Mouse (Mus musculus) neural tube, embryonic 14.5 days (tissue): Measurements from ENCODE around the gene Rpain. TPM values are rescaled to one million over a fixed set of nuclear protein-coding genes. Genes with fewer than 3 reads are reported as not detected.

Source experiments
- ATAC-seq: fragments of 200-750 bp; cut with Nextera tagmentation; 2 replicates; pipeline ENCODE4 v1.8.0; 2017; ENCODE audit warnings: low read depth, mild to moderate bottlenecking, moderate TSS enrichment, moderate library complexity
- H3K27ac ChIP-seq: fragments of 300-500 bp; sonication (generic); 2 replicates; pipeline ENCODE4 v1.5.1; 2014; ENCODE audit warnings: low read depth, mild to moderate bottlenecking, control low read depth, low read length, moderate library complexity, mixed read lengths
- H3K27me3 ChIP-seq: fragments of 300-500 bp; sonication (generic); 2 replicates; pipeline ENCODE4 v1.6.1; 2014; ENCODE audit warnings: low read length; ENCODE audit not compliant: control insufficient read depth, insufficient read depth
- H3K36me3 ChIP-seq: fragments of 300-500 bp; sonication (generic); 2 replicates; pipeline ENCODE4 v1.6.1; 2014; ENCODE audit warnings: low read length, mixed read lengths; ENCODE audit not compliant: control insufficient read depth, insufficient read depth
- H3K4me1 ChIP-seq: fragments of 300-500 bp; sonication (generic); 2 replicates; pipeline ENCODE4 v1.6.1; 2014; ENCODE audit warnings: low read length; ENCODE audit not compliant: control insufficient read depth, insufficient read depth
- H3K4me2 ChIP-seq: fragments of 300-500 bp; sonication (generic); 2 replicates; pipeline ENCODE4 v1.6.1; 2014; ENCODE audit warnings: mild to moderate bottlenecking, low read depth, low read length, control low read depth
- H3K4me3 ChIP-seq: fragments of 300-500 bp; sonication (generic); 2 replicates; pipeline ENCODE4 v1.5.1; 2014; ENCODE audit warnings: low read depth, low read length, control low read depth, mixed read lengths
- H3K9ac ChIP-seq: fragments of 300-500 bp; sonication (generic); replicated peaks from 2 replicates; pipeline ENCODE4 v1.6.1; 2014; ENCODE audit warnings: low read depth, mild to moderate bottlenecking, control low read depth, low read length, mixed read lengths
- H3K9me3 ChIP-seq: fragments of 300-500 bp; sonication (generic); 2 replicates; pipeline ENCODE4 v1.6.1; 2016; ENCODE audit warnings: low read length; ENCODE audit not compliant: control insufficient read depth
- WGBS: fragments of 180-500 bp; shearing (Covaris S2); extraction: QIAGEN DNeasy Blood & Tissue Kit; methylation state at CpG from one replicate; pipeline ENCODE4 v1.1.7; 2014; 5-methylcytosine and 5-hydroxymethylcytosine counted together
- polyA plus RNA-seq: library from polyadenylated mRNA; unstranded; fragments of >200 nt; fragmentation: Nextera tagmentation; extraction: Ambion mirVana; gene quantifications from 2 replicates; pipeline ENCODE4 v1.2.1, GENCODE M21; 2014

Gene Rpain
- polyA plus RNA-seq, 1 experiment from 2014 or later: 64.5 TPM

DNA sequence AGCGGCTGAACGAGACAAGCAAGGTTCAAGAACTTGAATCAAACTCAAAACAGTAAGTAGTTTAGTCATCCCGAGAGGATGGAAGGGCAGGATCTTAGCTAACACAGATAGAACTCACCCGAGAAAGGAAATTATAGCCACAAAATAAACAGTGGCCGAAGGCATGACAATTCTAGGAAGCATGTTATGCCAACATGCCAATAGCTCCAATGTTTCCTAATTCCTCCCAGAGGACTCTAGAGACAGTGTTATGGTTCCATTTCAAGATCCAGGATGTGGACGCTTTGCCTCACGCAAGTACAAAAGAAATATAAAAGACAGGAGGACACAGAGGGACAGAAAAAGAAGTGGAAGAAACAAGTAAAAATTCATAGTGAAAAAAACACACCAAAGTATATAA is 37.8 kb downstream of the Rpain start:
- WGBS: 92% methylated on average over 7 of the region's 7 CpGs
- H3K27ac ChIP-seq: no peak overlapping the region
- no peak overlapping the region for H3K4me3 ChIP-seq
- no peaks in the 10 kb centered on the region for H3K27me3 ChIP-seq
- H3K9me3 ChIP-seq: no peaks in the 10 kb centered on the region
- no peak for ATAC-seq
- H3K9ac ChIP-seq: no peak overlapping the region
- H3K4me1 ChIP-seq: peaks cover 8% of the 10 kb centered on the region; the same call in 1 of the 2 replicates
- no peak overlapping the region for H3K4me2 ChIP-seq
- peaks cover 28% of the 10 kb centered on the region for H3K36me3 ChIP-seq

DNA sequence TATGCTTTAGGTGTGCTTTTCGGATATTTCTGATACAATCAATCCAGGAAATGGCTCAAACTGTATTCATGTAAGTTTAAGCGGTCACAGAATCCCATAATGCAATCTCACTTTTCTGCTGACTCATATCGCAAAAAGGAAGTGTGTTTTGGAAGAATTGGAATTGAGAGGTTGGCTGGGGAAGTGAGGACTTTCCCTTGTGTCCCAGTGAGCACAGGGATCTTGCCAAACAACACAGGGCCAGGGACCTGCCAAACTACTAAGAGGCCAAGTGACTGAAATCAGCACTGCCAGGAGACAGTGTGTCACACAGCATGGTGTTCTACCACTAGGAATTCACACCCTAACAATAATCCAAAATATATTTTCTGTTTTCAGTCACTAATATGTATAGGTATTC is 38.3 kb downstream of the Rpain start:
- H3K27ac ChIP-seq: no peak overlapping the region
- no peak overlapping the region for H3K4me3 ChIP-seq
- peaks cover 3% of the 10 kb centered on the region; the same call in 1 of the 2 replicates for H3K4me1 ChIP-seq
- H3K9me3 ChIP-seq: no peaks in the 10 kb centered on the region
- no peak for ATAC-seq
- WGBS: 93% methylated on average over 3 of the region's 3 CpGs
- H3K4me2 ChIP-seq: no peak overlapping the region
- H3K27me3 ChIP-seq: no peaks in the 10 kb centered on the region
- peaks cover 28% of the 10 kb centered on the region for H3K36me3 ChIP-seq
- H3K9ac ChIP-seq: no peak overlapping the region

DNA sequence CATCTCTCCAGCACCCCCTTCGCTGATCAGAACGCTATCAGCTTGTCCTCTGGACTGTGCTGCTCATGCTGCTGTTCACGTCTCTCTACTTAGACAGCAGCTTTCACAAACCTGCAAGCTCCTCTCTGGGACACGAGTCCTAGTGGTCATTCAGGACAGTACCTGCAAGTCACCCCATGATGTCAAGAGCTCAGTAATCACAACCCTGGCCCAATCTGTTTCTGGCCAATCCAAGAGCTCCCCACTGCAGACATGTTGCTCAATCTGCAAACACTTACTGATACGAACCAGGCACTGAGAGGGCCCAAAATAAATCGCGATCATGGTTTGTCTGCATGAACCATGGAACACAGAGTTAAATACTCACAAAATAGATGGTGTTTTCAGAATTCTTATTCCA is 42.7 kb downstream of the Rpain start:
- WGBS: 98% methylated on average over 7 of the region's 7 CpGs
- Histone ChIP-seq H3K9ac (no peak overlapping the region), H3K4me2 (no peak overlapping the region), H3K27me3 (no peaks in the 10 kb centered on the region), H3K4me1 (peaks cover 10% of the 10 kb centered on the region), H3K36me3 (peaks cover 28% of the 10 kb centered on the region), H3K27ac (no peak overlapping the region), H3K4me3 (no peak overlapping the region), H3K9me3 (no peaks in the 10 kb centered on the region)
- no peak for ATAC-seq

DNA sequence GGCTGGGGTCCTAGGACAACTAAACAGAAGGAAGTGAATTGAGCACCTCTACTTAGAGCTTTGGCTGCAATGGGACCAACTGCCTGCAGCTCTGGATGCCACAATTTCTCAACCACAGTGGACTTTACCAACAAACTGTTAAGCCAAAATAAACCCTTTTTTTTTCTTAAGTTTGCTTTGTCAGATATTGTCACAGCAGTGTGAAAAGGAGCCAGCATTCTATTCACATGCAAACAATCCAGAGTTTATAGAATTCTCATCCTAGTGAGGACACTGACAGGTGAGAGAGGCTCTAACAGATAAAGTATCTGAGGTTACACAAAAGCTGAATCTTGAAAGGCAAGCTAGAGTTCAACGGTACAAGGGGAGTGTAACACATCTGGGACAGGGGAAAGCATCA is 47.0 kb downstream of the Rpain start:
- H3K4me3 ChIP-seq: no peak overlapping the region
- no peak overlapping the region for H3K27ac ChIP-seq
- no peaks in the 10 kb centered on the region for H3K9me3 ChIP-seq
- H3K9ac ChIP-seq: no peak overlapping the region
- peaks cover 8% of the 10 kb centered on the region for H3K36me3 ChIP-seq
- H3K4me1 ChIP-seq: peaks cover 26% of the 10 kb centered on the region
- WGBS: 90% methylated on average over 1 of the region's 1 CpGs
- no peaks in the 10 kb centered on the region for H3K27me3 ChIP-seq
- no peak for ATAC-seq
- no peak overlapping the region for H3K4me2 ChIP-seq

DNA sequence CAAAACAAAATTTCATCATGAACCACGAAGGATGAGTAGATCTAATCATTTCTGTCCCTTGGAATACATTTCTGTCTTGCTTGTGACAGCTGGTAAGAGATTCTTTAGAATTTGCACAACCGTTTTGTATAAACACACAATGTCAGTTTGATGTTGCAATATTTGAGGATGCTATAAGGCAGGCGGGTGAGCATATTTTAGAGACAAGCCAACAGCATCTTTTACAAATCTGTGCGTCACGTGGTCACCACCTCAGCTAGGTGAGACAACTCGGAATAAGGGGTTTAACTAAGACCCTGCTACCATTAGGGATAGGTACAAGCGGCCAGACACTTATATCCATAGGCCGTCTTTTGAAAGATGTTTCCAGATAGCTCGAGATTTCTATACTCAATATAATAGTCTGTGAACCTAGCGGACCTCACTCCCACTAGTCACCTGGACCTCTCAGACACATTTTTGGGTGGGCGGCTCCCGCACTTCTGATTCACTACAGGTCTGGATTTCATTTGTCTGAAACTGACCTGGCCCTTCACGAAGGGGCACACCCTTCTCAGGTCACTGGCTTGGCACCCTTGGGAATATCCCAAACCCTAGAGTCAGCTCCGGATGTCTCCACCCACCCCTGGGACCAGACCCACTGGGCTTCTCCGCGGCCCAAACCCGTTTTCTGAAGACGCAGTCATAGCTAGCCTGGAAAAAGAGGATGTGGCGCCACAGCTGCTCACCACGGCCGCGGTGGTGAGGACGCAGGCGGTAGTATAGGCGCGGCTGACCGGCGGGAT is 48.6 kb downstream of the Rpain start:
- Histone ChIP-seq H3K4me2 (peak overlapping the region; percentile 69), H3K36me3 (no peaks in the 10 kb centered on the region), H3K4me3 (peak overlapping the region; percentile 75), H3K9me3 (no peaks in the 10 kb centered on the region), H3K27me3 (no peaks in the 10 kb centered on the region), H3K27ac (peak overlapping the region; percentile 82), H3K4me1 (peaks cover 26% of the 10 kb centered on the region), H3K9ac (peak overlapping the region; percentile 87)
- WGBS: 7% methylated on average over 28 of the region's 28 CpGs
- peak; percentile 10; the same call in 1 of the 2 replicates for ATAC-seq

DNA sequence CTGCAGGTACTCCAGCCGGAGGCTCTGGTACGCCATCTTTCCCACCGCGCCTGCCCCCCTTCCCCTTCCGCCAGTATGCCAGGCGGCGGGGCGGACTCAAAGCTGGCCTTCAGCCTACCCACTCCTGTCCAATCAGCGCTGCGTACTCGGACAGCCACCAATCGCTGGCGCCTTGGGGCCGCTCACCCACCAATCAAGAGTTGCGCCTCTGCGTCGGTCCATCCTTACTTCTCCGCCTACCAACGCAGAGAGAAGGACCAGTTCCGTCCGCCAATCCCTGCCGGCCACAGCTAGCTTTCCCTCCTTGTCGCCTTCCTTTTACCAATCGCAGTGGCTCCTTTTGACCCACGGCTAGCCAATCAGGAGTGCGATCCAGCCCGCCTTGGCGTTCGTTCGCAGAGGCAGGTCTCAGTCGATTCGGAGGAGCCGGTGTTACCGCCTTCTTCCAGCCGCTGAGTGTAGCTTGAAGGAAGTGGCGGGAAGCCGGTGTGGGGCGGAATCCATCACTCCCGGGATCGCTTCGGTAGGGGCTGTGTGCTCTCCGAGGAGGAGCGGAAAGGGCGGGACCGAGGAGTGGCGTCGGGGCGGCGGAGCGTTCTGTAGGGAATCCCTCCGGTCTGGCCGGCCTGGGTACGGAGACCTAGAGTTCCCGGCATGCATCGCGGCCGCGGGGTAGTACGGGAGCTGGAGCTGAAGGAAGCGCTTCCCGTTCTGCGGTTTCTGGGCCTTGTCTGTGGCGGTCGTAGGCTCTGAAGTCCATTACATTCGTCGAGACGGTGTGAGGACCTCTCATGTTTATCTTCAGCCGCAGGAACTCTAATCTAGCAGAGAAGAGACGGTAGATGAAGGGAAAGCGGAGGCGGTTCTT is 49.4 kb downstream of the Rpain start, which contains the start of the genes Mis12 and Derl2:
Mis12 (plus strand) TSS at position 411 of the 868 bp plus-strand sequence.
Derl2 (minus strand) TSS at position 641 of the 868 bp plus-strand sequence.
- ATAC-seq: peak; percentile 100
- no peaks in the 10 kb centered on the region for H3K36me3 ChIP-seq
- peak within 1 kb of the TSS; percentile 75 for H3K4me3 ChIP-seq
- under 1% methylated on average over 69 of the region's 71 CpGs for WGBS
- H3K27ac ChIP-seq: peak within 1 kb of the TSS; percentile 88
- peak within 1 kb of the TSS; percentile 87 for H3K9ac ChIP-seq
- H3K4me2 ChIP-seq: peak within 1 kb of the TSS; percentile 78
- peaks cover 26% of the 10 kb centered on the region for H3K4me1 ChIP-seq
- H3K27me3 ChIP-seq: no peaks in the 10 kb centered on the region
- H3K9me3 ChIP-seq: no peaks in the 10 kb centered on the region

Other genes with a start within 250 kb of the Rpain start
- 16.3 and 19.8 TPM in 2 replicates for gene Zfp3, start 206.0 kb upstream of the Rpain start, polyA plus RNA-seq
- gene Scimp, start 157.6 kb upstream of the Rpain start, polyA plus RNA-seq: not detected in 2 replicates
- gene Rabep1, start 125.4 kb upstream of the Rpain start, polyA plus RNA-seq: 80.7 and 80.9 TPM in 2 replicates
- gene Nup88, start 240 bp upstream of the Rpain start, polyA plus RNA-seq: 130 and 131 TPM in 2 replicates
- 173 and 177 TPM in 2 replicates for gene C1qbp, start 12.8 kb downstream of the Rpain start, polyA plus RNA-seq
- 16.8 and 19.3 TPM in 2 replicates for gene Dhx33, start 34.2 kb downstream of the Rpain start, polyA plus RNA-seq
- 20.9 and 30.3 TPM in 2 replicates for gene Mis12, start 49.4 kb downstream of the Rpain start, polyA plus RNA-seq
- gene Derl2, start 49.6 kb downstream of the Rpain start, polyA plus RNA-seq: 28.6 and 34.1 TPM in 2 replicates
- 228 and 293 TPM in 2 replicates for gene 6330403K07Rik, start 63.3 kb downstream of the Rpain start, polyA plus RNA-seq
- not detected in 2 replicates for gene Nlrp1a, start 174.5 kb downstream of the Rpain start, polyA plus RNA-seq